Mouse (Mus musculus): ENCODE measurements around the gene Map1b. TPM values are rescaled to one million over a fixed set of nuclear protein-coding genes. Genes with fewer than 3 reads are reported as not detected.

Map1b gene
- total RNA-seq, 1 experiment, result 21.2 TPM

- H3K27ac ChIP-seq (ENCODE audit: insufficient read depth, low read depth, low read length, poor library complexity, severe bottlenecking), result no peak overlapping the region; the same call in 1 of the 2 replicates
- no peak for TF ChIP-seq HCFC1 (IDR thresholded peaks at IDR 0.05; ENCODE audit: borderline replicate concordance, insufficient read depth, low read length)
- no peak for TF ChIP-seq ZC3H11A (IDR thresholded peaks at IDR 0.05; ENCODE audit: borderline replicate concordance, low read depth, low read length)
- no peak for TF ChIP-seq MAFK (IDR thresholded peaks at IDR 0.05; ENCODE audit: insufficient read depth, low read depth, low read length)
- no peak for TF ChIP-seq ZNF384 (IDR thresholded peaks at IDR 0.05; ENCODE audit: low read depth, low read length)
- TF ChIP-seq CHD2 (IDR thresholded peaks at IDR 0.05; ENCODE audit: low read depth, low read length), result no peak
- no peak overlapping the region for H3K4me3 ChIP-seq (ENCODE audit: insufficient read depth in 1 of 2, low read depth in 1 of 2, low read length in 2 of 2, poor library complexity in 1 of 2, severe bottlenecking in 1 of 2)
- peaks cover 34% of the 10 kb centered on the region for H3K36me3 ChIP-seq (ENCODE audit: control insufficient read depth, insufficient read depth, low read length, poor library complexity, severe bottlenecking)
- in situ Hi-C loops (cut with MboI; ENCODE audit: low sequenced_read_pairs in 2 of 2, unreplicated experiment in 2 of 2), result no loop called here
- H3K4me1 ChIP-seq (ENCODE audit: control insufficient read depth in 2 of 2, insufficient read depth in 2 of 2, low read length in 2 of 2, poor library complexity in 1 of 2), result peaks cover 11 to 25% of the 10 kb centered on the region in 2 experiments
- no peak for DNase-seq (ENCODE audit: low read depth, low spot score)
- no peak overlapping the region for H3K9ac ChIP-seq (ENCODE audit: insufficient read depth, low read depth, low read length, poor library complexity, severe bottlenecking)
- no peaks in the 10 kb centered on the region for H3K9me3 ChIP-seq (ENCODE audit: control insufficient read depth, insufficient read depth, low read depth, low read length)
Observed at GRCm38 (mm10) chr13:99412477-99413080, 103.8 kb downstream of the Map1b start.

- in situ Hi-C loops (cut with MboI; ENCODE audit: low sequenced_read_pairs in 2 of 2, unreplicated experiment in 2 of 2), result no loop called here
- H3K4me1 ChIP-seq (ENCODE audit: control insufficient read depth in 2 of 2, insufficient read depth in 2 of 2, low read length in 2 of 2, poor library complexity in 1 of 2), result peaks cover 8 to 20% of the 10 kb centered on the region in 2 experiments
- no peak overlapping the region for H3K27ac ChIP-seq (ENCODE audit: insufficient read depth, low read depth, low read length, poor library complexity, severe bottlenecking)
- no peak for TF ChIP-seq CHD2 (IDR thresholded peaks at IDR 0.05; ENCODE audit: low read depth, low read length)
- no peak for TF ChIP-seq HCFC1 (IDR thresholded peaks at IDR 0.05; ENCODE audit: borderline replicate concordance, insufficient read depth, low read length)
- no peak for TF ChIP-seq MAFK (IDR thresholded peaks at IDR 0.05; ENCODE audit: insufficient read depth, low read depth, low read length)
- no peak for TF ChIP-seq ZC3H11A (IDR thresholded peaks at IDR 0.05; ENCODE audit: borderline replicate concordance, low read depth, low read length)
- TF ChIP-seq ZNF384 (IDR thresholded peaks at IDR 0.05; ENCODE audit: low read depth, low read length), result no peak
- no peak overlapping the region for H3K4me3 ChIP-seq (ENCODE audit: insufficient read depth in 1 of 2, low read depth in 1 of 2, low read length in 2 of 2, poor library complexity in 1 of 2, severe bottlenecking in 1 of 2)
- no peaks in the 10 kb centered on the region for H3K9me3 ChIP-seq (ENCODE audit: control insufficient read depth, insufficient read depth, low read depth, low read length)
- H3K9ac ChIP-seq (ENCODE audit: insufficient read depth, low read depth, low read length, poor library complexity, severe bottlenecking), result no peak overlapping the region
- no peak for DNase-seq (ENCODE audit: low read depth, low spot score)
- H3K36me3 ChIP-seq (ENCODE audit: control insufficient read depth, insufficient read depth, low read length, poor library complexity, severe bottlenecking), result peaks cover 35% of the 10 kb centered on the region
Observed at GRCm38 (mm10) chr13:99411761-99412160, 104.6 kb downstream of the Map1b start.

- peaks cover 35% of the 10 kb centered on the region for H3K36me3 ChIP-seq (ENCODE audit: control insufficient read depth, insufficient read depth, low read length, poor library complexity, severe bottlenecking)
- peaks cover 5 to 17% of the 10 kb centered on the region in 2 experiments for H3K4me1 ChIP-seq (ENCODE audit: control insufficient read depth in 2 of 2, insufficient read depth in 2 of 2, low read length in 2 of 2, poor library complexity in 1 of 2)
- no peak overlapping the region for H3K9ac ChIP-seq (ENCODE audit: insufficient read depth, low read depth, low read length, poor library complexity, severe bottlenecking)
- in situ Hi-C loops (cut with MboI; ENCODE audit: low sequenced_read_pairs in 2 of 2, unreplicated experiment in 2 of 2), result no loop called here
- DNase-seq (ENCODE audit: low read depth, low spot score), result no peak
- TF ChIP-seq ZNF384 (IDR thresholded peaks at IDR 0.05; ENCODE audit: low read depth, low read length), result no peak
- TF ChIP-seq MAFK (IDR thresholded peaks at IDR 0.05; ENCODE audit: insufficient read depth, low read depth, low read length), result no peak
- no peak for TF ChIP-seq ZC3H11A (IDR thresholded peaks at IDR 0.05; ENCODE audit: borderline replicate concordance, low read depth, low read length)
- TF ChIP-seq CHD2 (IDR thresholded peaks at IDR 0.05; ENCODE audit: low read depth, low read length), result no peak
- no peak for TF ChIP-seq HCFC1 (IDR thresholded peaks at IDR 0.05; ENCODE audit: borderline replicate concordance, insufficient read depth, low read length)
- no peaks in the 10 kb centered on the region for H3K9me3 ChIP-seq (ENCODE audit: control insufficient read depth, insufficient read depth, low read depth, low read length)
- H3K4me3 ChIP-seq (ENCODE audit: insufficient read depth in 1 of 2, low read depth in 1 of 2, low read length in 2 of 2, poor library complexity in 1 of 2, severe bottlenecking in 1 of 2), result no peak overlapping the region
- H3K27ac ChIP-seq (ENCODE audit: insufficient read depth, low read depth, low read length, poor library complexity, severe bottlenecking), result no peak overlapping the region
Observed at GRCm38 (mm10) chr13:99410611-99411515, 105.5 kb downstream of the Map1b start.

GRCm38 (mm10) chr13:99409216-99409615 lies 107.1 kb downstream of the Map1b start:
- no peak overlapping the region for H3K9ac ChIP-seq (ENCODE audit: insufficient read depth, low read depth, low read length, poor library complexity, severe bottlenecking)
- TF ChIP-seq CHD2 (IDR thresholded peaks at IDR 0.05; ENCODE audit: low read depth, low read length), result no peak
- TF ChIP-seq ZNF384 (IDR thresholded peaks at IDR 0.05; ENCODE audit: low read depth, low read length), result no peak
- TF ChIP-seq MAFK (IDR thresholded peaks at IDR 0.05; ENCODE audit: insufficient read depth, low read depth, low read length), result no peak
- no peak for TF ChIP-seq ZC3H11A (IDR thresholded peaks at IDR 0.05; ENCODE audit: borderline replicate concordance, low read depth, low read length)
- H3K27ac ChIP-seq (ENCODE audit: insufficient read depth, low read depth, low read length, poor library complexity, severe bottlenecking), result no peak overlapping the region
- peaks cover 33% of the 10 kb centered on the region for H3K36me3 ChIP-seq (ENCODE audit: control insufficient read depth, insufficient read depth, low read length, poor library complexity, severe bottlenecking)
- in situ Hi-C loops (cut with MboI; ENCODE audit: low sequenced_read_pairs in 2 of 2, unreplicated experiment in 2 of 2), result no loop called here
- H3K9me3 ChIP-seq (ENCODE audit: control insufficient read depth, insufficient read depth, low read depth, low read length), result no peaks in the 10 kb centered on the region
- no peak overlapping the region for H3K4me3 ChIP-seq (ENCODE audit: insufficient read depth in 1 of 2, low read depth in 1 of 2, low read length in 2 of 2, poor library complexity in 1 of 2, severe bottlenecking in 1 of 2)
- H3K4me1 ChIP-seq (ENCODE audit: control insufficient read depth in 2 of 2, insufficient read depth in 2 of 2, low read length in 2 of 2, poor library complexity in 1 of 2), result peaks cover 4 to 6% of the 10 kb centered on the region in 2 experiments; a peak in 3 of 4 replicates
- no peak for DNase-seq (ENCODE audit: low read depth, low spot score)

Data from ES-E14 (cell line).